Mouse (Mus musculus): ENCODE data around the gene Prdm16.
A peak's percentile ranks its signal among the peaks of the same experiment; 100 is the strongest.

Prdm16 gene

GRCm38 (mm10) chr4:154547176-154547855 lies 89.4 kb downstream of the Prdm16 start:
- H3K4me3 ChIP-seq (replicated peaks; ENCODE audit: low read length), result no peak overlapping the region
- H3K36me3 ChIP-seq (ENCODE audit: insufficient read depth, low read length), result no peaks in the 10 kb centered on the region
- peaks cover 10% of the 10 kb centered on the region; the same call in 1 of the 2 replicates for H3K9me3 ChIP-seq (ENCODE audit: low read length)
- H3K4me1 ChIP-seq (replicated peaks; ENCODE audit: low read depth, low read length), result peaks cover 18% of the 10 kb centered on the region
- TF ChIP-seq CTCF (conservative IDR thresholded peaks at IDR 0.05; ENCODE audit: low read length) (no peak), POU5F1 (IDR thresholded peaks at IDR 0.05; ENCODE audit: borderline replicate concordance, low read length) (no peak), NANOG (IDR thresholded peaks at IDR 0.05; ENCODE audit: borderline replicate concordance, low read length) (no peak)
- H3K27me3 ChIP-seq (ENCODE audit: insufficient read depth, low read length), result peaks cover 12% of the 10 kb centered on the region

- Histone ChIP-seq H3K27me3 (ENCODE audit: insufficient read depth, low read length) (peaks cover 12% of the 10 kb centered on the region), H3K36me3 (ENCODE audit: insufficient read depth, low read length) (no peaks in the 10 kb centered on the region)
- TF ChIP-seq POU5F1 (IDR thresholded peaks at IDR 0.05; ENCODE audit: borderline replicate concordance, low read length) (no peak), NANOG (IDR thresholded peaks at IDR 0.05; ENCODE audit: borderline replicate concordance, low read length) (no peak), CTCF (conservative IDR thresholded peaks at IDR 0.05; ENCODE audit: low read length) (no peak)
Observed at GRCm38 (mm10) chr4:154545296-154545695, 91.4 kb downstream of the Prdm16 start.

DNA sequence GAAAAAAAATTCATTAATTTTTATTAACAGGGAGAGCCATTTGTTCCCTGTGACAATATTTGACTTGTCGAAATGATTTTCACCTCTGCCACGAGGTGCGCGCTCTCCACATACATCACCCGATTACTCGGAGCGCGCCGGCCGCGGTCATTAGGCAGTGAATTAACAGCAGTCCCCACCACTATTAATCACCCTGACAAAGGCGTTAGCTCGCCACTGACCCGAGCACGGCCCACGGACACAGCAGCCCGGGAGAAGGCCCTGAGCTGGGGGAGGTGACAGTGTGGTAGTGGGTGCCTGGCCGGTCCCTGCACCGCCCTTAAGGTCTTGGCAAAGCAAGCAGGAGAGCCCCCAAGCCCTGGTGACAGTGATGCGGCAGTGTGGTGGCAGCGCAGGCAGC lies 92.8 kb downstream of the Prdm16 start:
- peaks cover 11% of the 10 kb centered on the region for H3K4me1 ChIP-seq (replicated peaks; ENCODE audit: low read depth, low read length)
- TF ChIP-seq NANOG (IDR thresholded peaks at IDR 0.05; ENCODE audit: borderline replicate concordance, low read length) (no peak), POU5F1 (IDR thresholded peaks at IDR 0.05; ENCODE audit: borderline replicate concordance, low read length) (no peak), CTCF (conservative IDR thresholded peaks at IDR 0.05; ENCODE audit: low read length) (no peak)
- peaks cover 7% of the 10 kb centered on the region for H3K27me3 ChIP-seq (ENCODE audit: insufficient read depth, low read length)

More at GRCm38 (mm10) chr4:154545296-154545695, 91.4 kb downstream of the Prdm16 start:
- no peak overlapping the region for H3K4me3 ChIP-seq (replicated peaks; ENCODE audit: low read length)
- peaks cover 10% of the 10 kb centered on the region; the same call in 1 of the 2 replicates for H3K9me3 ChIP-seq (ENCODE audit: low read length)
- peaks cover 22% of the 10 kb centered on the region for H3K4me1 ChIP-seq (replicated peaks; ENCODE audit: low read depth, low read length)

GRCm38 (mm10) chr4:154543128-154543527 lies 93.5 kb downstream of the Prdm16 start:
- no peak overlapping the region for H3K4me3 ChIP-seq (replicated peaks; ENCODE audit: low read length)
- H3K36me3 ChIP-seq (ENCODE audit: insufficient read depth, low read length), result no peaks in the 10 kb centered on the region
- H3K27me3 ChIP-seq (ENCODE audit: insufficient read depth, low read length), result peaks cover 2% of the 10 kb centered on the region; the same call in 1 of the 2 replicates
- TF ChIP-seq CTCF (conservative IDR thresholded peaks at IDR 0.05; ENCODE audit: low read length), result no peak
- TF ChIP-seq POU5F1 (IDR thresholded peaks at IDR 0.05; ENCODE audit: borderline replicate concordance, low read length), result no peak
- TF ChIP-seq NANOG (IDR thresholded peaks at IDR 0.05; ENCODE audit: borderline replicate concordance, low read length), result no peak
- peaks cover 11% of the 10 kb centered on the region for H3K4me1 ChIP-seq (replicated peaks; ENCODE audit: low read depth, low read length)
- H3K9me3 ChIP-seq (ENCODE audit: low read length), result peaks cover 10% of the 10 kb centered on the region; the same call in 1 of the 2 replicates

More for the DNA sequence above, 92.8 kb downstream of the Prdm16 start:
- peaks cover 10% of the 10 kb centered on the region; the same call in 1 of the 2 replicates for H3K9me3 ChIP-seq (ENCODE audit: low read length)
- 0 out of 2 replicates have a peak overlapping the region, but pooled peaks have one; percentile 7 for H3K4me3 ChIP-seq (replicated peaks; ENCODE audit: low read length)
- no peaks in the 10 kb centered on the region for H3K36me3 ChIP-seq (ENCODE audit: insufficient read depth, low read length)

DNA sequence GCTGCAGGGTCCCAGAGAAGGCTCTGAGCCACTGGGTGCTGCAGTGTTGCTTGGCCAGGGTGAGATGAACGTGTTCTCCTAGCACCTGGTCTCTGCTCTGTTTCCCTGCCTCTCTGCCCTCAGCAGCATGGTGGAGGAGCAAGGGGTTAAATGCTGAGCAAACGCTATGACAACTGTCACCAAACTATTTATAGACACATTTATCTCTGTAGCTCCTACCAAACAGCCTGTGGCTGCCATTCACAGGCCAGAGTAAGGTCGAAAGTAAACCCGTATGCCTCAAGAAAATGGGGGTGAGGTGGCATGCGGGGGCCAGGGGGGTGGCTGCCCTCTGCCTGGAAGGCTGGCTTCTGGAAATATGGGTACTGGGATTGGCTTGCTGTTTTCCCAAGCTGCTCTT lies 94.1 kb downstream of the Prdm16 start:
- TF ChIP-seq NANOG (IDR thresholded peaks at IDR 0.05; ENCODE audit: borderline replicate concordance, low read length) (no peak), POU5F1 (IDR thresholded peaks at IDR 0.05; ENCODE audit: borderline replicate concordance, low read length) (no peak), CTCF (conservative IDR thresholded peaks at IDR 0.05; ENCODE audit: low read length) (no peak)
- peaks cover 10% of the 10 kb centered on the region; the same call in 1 of the 2 replicates for H3K9me3 ChIP-seq (ENCODE audit: low read length)
- H3K36me3 ChIP-seq (ENCODE audit: insufficient read depth, low read length), result no peaks in the 10 kb centered on the region
- peaks cover 11% of the 10 kb centered on the region for H3K4me1 ChIP-seq (replicated peaks; ENCODE audit: low read depth, low read length)
- H3K27me3 ChIP-seq (ENCODE audit: insufficient read depth, low read length), result no peaks in the 10 kb centered on the region; the same call in 1 of the 2 replicates
- no peak overlapping the region for H3K4me3 ChIP-seq (replicated peaks; ENCODE audit: low read length)

GRCm38 (mm10) chr4:154541632-154542276 lies 94.9 kb downstream of the Prdm16 start:
- Histone ChIP-seq H3K27me3 (ENCODE audit: insufficient read depth, low read length) (no peaks in the 10 kb centered on the region; the same call in 1 of the 2 replicates), H3K4me3 (replicated peaks; ENCODE audit: low read length) (no peak overlapping the region), H3K36me3 (ENCODE audit: insufficient read depth, low read length) (no peaks in the 10 kb centered on the region), H3K9me3 (ENCODE audit: low read length) (peaks cover 3% of the 10 kb centered on the region; the same call in 1 of the 2 replicates), H3K4me1 (replicated peaks; ENCODE audit: low read depth, low read length) (peaks cover 11% of the 10 kb centered on the region)
- no peak for TF ChIP-seq NANOG (IDR thresholded peaks at IDR 0.05; ENCODE audit: borderline replicate concordance, low read length)
- no peak for TF ChIP-seq CTCF (conservative IDR thresholded peaks at IDR 0.05; ENCODE audit: low read length)
- no peak for TF ChIP-seq POU5F1 (IDR thresholded peaks at IDR 0.05; ENCODE audit: borderline replicate concordance, low read length)

GRCm38 (mm10) chr4:154540671-154541070 lies 96.0 kb downstream of the Prdm16 start:
- Histone ChIP-seq H3K4me3 (replicated peaks; ENCODE audit: low read length) (no peak overlapping the region), H3K4me1 (replicated peaks; ENCODE audit: low read depth, low read length) (peaks cover 11% of the 10 kb centered on the region), H3K36me3 (ENCODE audit: insufficient read depth, low read length) (no peaks in the 10 kb centered on the region), H3K9me3 (ENCODE audit: low read length) (no peaks in the 10 kb centered on the region), H3K27me3 (ENCODE audit: insufficient read depth, low read length) (no peaks in the 10 kb centered on the region; the same call in 1 of the 2 replicates)
- TF ChIP-seq NANOG (IDR thresholded peaks at IDR 0.05; ENCODE audit: borderline replicate concordance, low read length), result no peak
- no peak for TF ChIP-seq POU5F1 (IDR thresholded peaks at IDR 0.05; ENCODE audit: borderline replicate concordance, low read length)
- no peak for TF ChIP-seq CTCF (conservative IDR thresholded peaks at IDR 0.05; ENCODE audit: low read length)

DNA sequence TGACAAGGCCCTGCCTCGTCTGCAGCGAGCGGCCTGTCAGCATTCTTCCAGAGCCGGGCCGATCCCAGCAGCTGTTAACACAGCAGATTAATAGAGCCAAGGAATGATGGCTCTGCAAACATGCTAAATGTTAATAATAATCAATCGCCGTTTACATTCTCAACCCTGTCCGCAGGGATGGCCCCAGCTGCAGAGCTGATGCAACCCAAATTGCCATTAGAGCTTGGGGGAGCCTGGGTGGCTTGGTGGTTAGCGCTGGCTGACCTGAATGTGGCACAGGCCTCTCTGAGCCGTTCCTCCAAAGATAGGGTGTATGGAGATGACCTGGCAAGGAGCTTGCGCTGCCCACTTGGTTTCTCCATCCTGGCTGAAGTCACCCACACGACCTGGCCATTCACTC lies 97.0 kb downstream of the Prdm16 start:
- peaks cover 11% of the 10 kb centered on the region for H3K4me1 ChIP-seq (replicated peaks; ENCODE audit: low read depth, low read length)
- no peaks in the 10 kb centered on the region; the same call in 1 of the 2 replicates for H3K27me3 ChIP-seq (ENCODE audit: insufficient read depth, low read length)
- no peaks in the 10 kb centered on the region for H3K36me3 ChIP-seq (ENCODE audit: insufficient read depth, low read length)
- TF ChIP-seq CTCF (conservative IDR thresholded peaks at IDR 0.05; ENCODE audit: low read length) (no peak), NANOG (IDR thresholded peaks at IDR 0.05; ENCODE audit: borderline replicate concordance, low read length) (no peak), POU5F1 (IDR thresholded peaks at IDR 0.05; ENCODE audit: borderline replicate concordance, low read length) (no peak)
- H3K9me3 ChIP-seq (ENCODE audit: low read length), result no peaks in the 10 kb centered on the region
- no peak overlapping the region for H3K4me3 ChIP-seq (replicated peaks; ENCODE audit: low read length)

Data from E14TG2a.4 (cell line).